Mouse (Mus musculus) small intestine, adult 2 months (tissue): ENCODE data around the gene Ush1c. TPM values are rescaled to one million over a fixed set of nuclear protein-coding genes. Genes with fewer than 3 reads are reported as not detected.

Experiments
- H3K27ac ChIP-seq: fragments of 200-500 bp; 2 replicates; pipeline ENCODE4 v1.5.1; 2012; ENCODE audit warnings: low read depth, low read length, control low read depth, inconsistent platforms; ENCODE audit not compliant: insufficient read depth
- H3K27me3 ChIP-seq: fragments of 200-500 bp; 2 replicates; pipeline ENCODE4 v1.6.1; 2012; ENCODE audit warnings: mild to moderate bottlenecking, moderate library complexity, low read length, inconsistent platforms; ENCODE audit not compliant: control insufficient read depth, insufficient read depth
- H3K36me3 ChIP-seq: fragments of 200-500 bp; 2 replicates; pipeline ENCODE4 v1.6.1; 2012; ENCODE audit warnings: mild to moderate bottlenecking, low read length, control low read depth, inconsistent platforms; ENCODE audit not compliant: control insufficient read depth, insufficient read depth
- H3K4me1 ChIP-seq: fragments of 200-500 bp; 2 replicates; pipeline ENCODE4 v1.6.1; 2012; ENCODE audit warnings: low read length, inconsistent platforms, mixed read lengths; ENCODE audit not compliant: control insufficient read depth, insufficient read depth, insufficient read length
- H3K4me3 ChIP-seq: fragments of 200-500 bp; 2 replicates; pipeline ENCODE4 v1.5.1; 2012; ENCODE audit warnings: low read depth, mild to moderate bottlenecking, control low read depth, inconsistent platforms, low read length, moderate library complexity
- CTCF ChIP-seq: fragments of 200-500 bp; IDR thresholded peaks from 2 replicates; pipeline ENCODE4 v1.5.1; 2012; ENCODE audit warnings: low read depth, mild to moderate bottlenecking, control low read depth, inconsistent platforms, low read length, moderate library complexity, mixed read lengths; ENCODE audit not compliant: insufficient replicate concordance, insufficient read length; ENCODE audit errors: extremely low read depth
- POLR2A ChIP-seq: fragments of 200-500 bp; IDR thresholded peaks from 2 replicates; pipeline ENCODE4 v1.6.1; 2012; ENCODE audit warnings: low read depth, mild to moderate bottlenecking, control low read depth, inconsistent platforms, low read length, moderate library complexity
- WGBS: fragments of 180-500 bp; shearing (Covaris S2); methylation state at CpG from one replicate; pipeline ENCODE4 v1.1.7; 2018; 5-methylcytosine and 5-hydroxymethylcytosine counted together
- polyA plus RNA-seq: library from polyadenylated mRNA; depleted of rRNA; stranded (reverse); fragments of >200 nt; gene quantifications from 2 replicates; pipeline ENCODE4 v1.2.3, GENCODE M21; 2012; rRNA removed

Ush1c gene
- polyA plus RNA-seq = 34.5 and 105 TPM in 2 replicates

- Histone ChIP-seq H3K4me1 (peaks cover 9% of the 10 kb centered on the region), H3K27me3 (no peaks in the 10 kb centered on the region), H3K36me3 (peaks cover 9% of the 10 kb centered on the region), H3K27ac (peak within 1 kb of the TSS; percentile 98), H3K4me3 (peak within 1 kb of the TSS; percentile 84)
- TF ChIP-seq POLR2A (peak; percentile 96), CTCF (no peak)
- 14% methylated on average over 10 of the region's 10 CpGs for WGBS
Observed at GRCm38 (mm10) chr7:46238346-46238745, at the start of gene Ush1c. Ush1c (minus strand) TSS chr7:46238503.

- 38% methylated on average over 8 of the region's 8 CpGs for WGBS
- H3K4me3 ChIP-seq = no peak overlapping the region
- TF ChIP-seq CTCF (no peak), POLR2A (no peak)
- no peak overlapping the region for H3K27ac ChIP-seq
- no peaks in the 10 kb centered on the region for H3K4me1 ChIP-seq
- no peaks in the 10 kb centered on the region for H3K27me3 ChIP-seq
- H3K36me3 ChIP-seq = no peaks in the 10 kb centered on the region
Observed at GRCm38 (mm10) chr7:46287051-46287450, 48.7 kb upstream of the Ush1c start.

GRCm38 (mm10) chr7:46286391-46286790 lies 48.1 kb upstream of the Ush1c start:
- Histone ChIP-seq H3K27me3 (no peaks in the 10 kb centered on the region), H3K36me3 (no peaks in the 10 kb centered on the region), H3K4me3 (no peak overlapping the region), H3K4me1 (no peaks in the 10 kb centered on the region), H3K27ac (no peak overlapping the region)
- WGBS = 80% methylated on average over 4 of the region's 4 CpGs
- TF ChIP-seq CTCF (no peak), POLR2A (no peak)

GRCm38 (mm10) chr7:46285161-46285839 lies 47.0 kb upstream of the Ush1c start:
- 80% methylated on average over 12 of the region's 12 CpGs for WGBS
- no peak for TF ChIP-seq CTCF
- no peak for TF ChIP-seq POLR2A
- H3K4me1 ChIP-seq = no peaks in the 10 kb centered on the region
- no peaks in the 10 kb centered on the region for H3K36me3 ChIP-seq
- no peak overlapping the region for H3K27ac ChIP-seq
- H3K4me3 ChIP-seq = no peak overlapping the region
- H3K27me3 ChIP-seq = no peaks in the 10 kb centered on the region

GRCm38 (mm10) chr7:46283681-46284080 lies 45.4 kb upstream of the Ush1c start:
- no peaks in the 10 kb centered on the region for H3K4me1 ChIP-seq
- H3K36me3 ChIP-seq = no peaks in the 10 kb centered on the region
- 63% methylated on average over 10 of the region's 10 CpGs for WGBS
- H3K27ac ChIP-seq = no peak overlapping the region
- H3K4me3 ChIP-seq = no peak overlapping the region
- no peaks in the 10 kb centered on the region for H3K27me3 ChIP-seq
- TF ChIP-seq CTCF (no peak), POLR2A (no peak)

GRCm38 (mm10) chr7:46282276-46282675 lies 44.0 kb upstream of the Ush1c start:
- TF ChIP-seq CTCF (no peak), POLR2A (no peak)
- WGBS = 54% methylated on average over 7 of the region's 7 CpGs
- Histone ChIP-seq H3K36me3 (no peaks in the 10 kb centered on the region), H3K27me3 (no peaks in the 10 kb centered on the region), H3K4me3 (no peak overlapping the region), H3K4me1 (no peaks in the 10 kb centered on the region), H3K27ac (no peak overlapping the region)

- no peak for TF ChIP-seq POLR2A
- no peak for TF ChIP-seq CTCF
- H3K27me3 ChIP-seq = no peaks in the 10 kb centered on the region
- H3K4me1 ChIP-seq = no peaks in the 10 kb centered on the region
- no peak overlapping the region for H3K4me3 ChIP-seq
- H3K36me3 ChIP-seq = no peaks in the 10 kb centered on the region
- no peak overlapping the region for H3K27ac ChIP-seq
Observed at GRCm38 (mm10) chr7:46280896-46281295, 42.6 kb upstream of the Ush1c start.
